Mouse (Mus musculus) left cerebral cortex, postnatal 4 days (tissue): ENCODE measurements at regions not wholly inside any gene's neighbourhood (a gene's known extent, or its start where the extent isn't known, plus 50 kb on each side); places are given as distances from the start of the nearest gene placed in this dataset.
A peak's percentile ranks its signal among the peaks of the same experiment; 100 is the strongest.

ENCODE experiments used
- DNase-seq: peaks from one replicate; pipeline ENCODE4 v3.0.0-alpha.2; 2022
- intact Hi-C: fragments of 180-260 bp; cut with DNase I; formaldehyde crosslinking; loops from one replicate; pipeline ENCODE4 v1.15.1; 2025

GRCm38 (mm10) chr12:110063013-110063412 is 215.9 kb upstream of the Dio3 start:
- no peak for DNase-seq
- intact Hi-C loops: no loop called here

GRCm38 (mm10) chr12:110066361-110066885 is 212.4 kb upstream of the Dio3 start:
- intact Hi-C loops: no loop called here
- no peak for DNase-seq

GRCm38 (mm10) chr12:110070506-110070905 is 208.4 kb upstream of the Dio3 start:
- no peak for DNase-seq
- intact Hi-C loops: no loop called here

- DNase-seq: no peak
- intact Hi-C loops: no loop called here
Observed at GRCm38 (mm10) chr12:110071823-110072222, 207.0 kb upstream of the Dio3 start.

GRCm38 (mm10) chr12:110074921-110075320 is 203.9 kb upstream of the Dio3 start:
- intact Hi-C loops: no loop called here
- no peak for DNase-seq

GRCm38 (mm10) chr12:110077211-110077884 is 201.5 kb upstream of the Dio3 start:
- intact Hi-C loops: no loop called here
- peak; percentile 31 for DNase-seq

GRCm38 (mm10) chr12:110078081-110078505 is 200.8 kb upstream of the Dio3 start:
- DNase-seq: no peak
- intact Hi-C loops: no loop called here

- intact Hi-C loops: no loop called here
Observed at GRCm38 (mm10) chr12:110081831-110082615, 196.8 kb upstream of the Dio3 start.

GRCm38 (mm10) chr12:110082921-110083320 is 195.9 kb upstream of the Dio3 start:
- intact Hi-C loops: no loop called here
- no peak for DNase-seq

More at GRCm38 (mm10) chr12:110081831-110082615, 196.8 kb upstream of the Dio3 start:
- DNase-seq: no peak

- intact Hi-C loops: no loop called here
Observed at GRCm38 (mm10) chr12:110083471-110083870, 195.4 kb upstream of the Dio3 start.

GRCm38 (mm10) chr12:110086921-110087320 is 191.9 kb upstream of the Dio3 start:
- intact Hi-C loops: no loop called here
- no peak for DNase-seq

More at GRCm38 (mm10) chr12:110083471-110083870, 195.4 kb upstream of the Dio3 start:
- no peak for DNase-seq

- intact Hi-C loops: no loop called here
Observed at GRCm38 (mm10) chr12:110087812-110088211, 191.1 kb upstream of the Dio3 start.

GRCm38 (mm10) chr12:110102186-110102585 is 176.7 kb upstream of the Dio3 start:
- DNase-seq: no peak
- intact Hi-C loops: no loop called here

More at GRCm38 (mm10) chr12:110087812-110088211, 191.1 kb upstream of the Dio3 start:
- DNase-seq: no peak

- intact Hi-C loops: no loop called here
- peak; percentile 33 for DNase-seq
Observed at GRCm38 (mm10) chr12:110112051-110112722, 166.7 kb upstream of the Dio3 start.

GRCm38 (mm10) chr12:110112723-110113105 is 166.2 kb upstream of the Dio3 start:
- DNase-seq: no peak
- intact Hi-C loops: no loop called here

- intact Hi-C loops: no loop called here
- peak; percentile 63 for DNase-seq
Observed at GRCm38 (mm10) chr12:110120141-110120540, 158.7 kb upstream of the Dio3 start.

GRCm38 (mm10) chr12:110122976-110123375 is 155.9 kb upstream of the Dio3 start:
- DNase-seq: no peak
- intact Hi-C loops: no loop called here

GRCm38 (mm10) chr12:110126525-110126924 is 152.3 kb upstream of the Dio3 start:
- DNase-seq: no peak

GRCm38 (mm10) chr12:110145379-110145778 is 133.5 kb upstream of the Dio3 start:
- intact Hi-C loops: no loop called here
- no peak for DNase-seq

More at GRCm38 (mm10) chr12:110126525-110126924, 152.3 kb upstream of the Dio3 start:
- intact Hi-C loops: no loop called here

GRCm38 (mm10) chr12:110154225-110154962 is 124.5 kb upstream of the Dio3 start:
- intact Hi-C loops: no loop called here
- DNase-seq: no peak

GRCm38 (mm10) chr12:110154963-110155325 is 123.9 kb upstream of the Dio3 start:
- DNase-seq: no peak
- intact Hi-C loops: no loop called here
